Mouse (Mus musculus) ES-Bruce4 (cell line): ENCODE results near the gene Msantd3. TPM values are rescaled to one million over a fixed set of nuclear protein-coding genes. Genes with fewer than 3 reads are reported as not detected.

Experiments used
- H3K27ac ChIP-seq: 2 replicates; pipeline ENCODE4 v1.5.1; 2012; ENCODE audit warnings: low read length, inconsistent platforms; ENCODE audit not compliant: insufficient read depth
- H3K27me3 ChIP-seq: 2 replicates; pipeline ENCODE4 v1.6.1; 2012; ENCODE audit warnings: mild to moderate bottlenecking, low read length, inconsistent platforms; ENCODE audit not compliant: control insufficient read depth, poor library complexity, insufficient read depth, severe bottlenecking
- H3K36me3 ChIP-seq: 2 replicates; pipeline ENCODE4 v1.6.1; 2012; ENCODE audit warnings: inconsistent platforms, mild to moderate bottlenecking, low read length, moderate library complexity; ENCODE audit not compliant: control insufficient read depth, poor library complexity, insufficient read depth, severe bottlenecking
- H3K4me1 ChIP-seq: one replicate; pipeline ENCODE4 v1.8.1; 2011; ENCODE audit warnings: low read length; ENCODE audit not compliant: control insufficient read depth, insufficient read depth
- H3K4me3 ChIP-seq: 2 replicates; pipeline ENCODE4 v1.5.1; 2011; ENCODE audit warnings: low read depth, mild to moderate bottlenecking, low read length
- H3K9ac ChIP-seq: 2 replicates; pipeline ENCODE4 v1.6.1; 2012; ENCODE audit warnings: low read depth, mild to moderate bottlenecking, inconsistent platforms; ENCODE audit not compliant: poor library complexity, severe bottlenecking
- H3K9me3 ChIP-seq: replicated peaks from 2 replicates; pipeline ENCODE4 v1.6.1; 2012; ENCODE audit warnings: mild to moderate bottlenecking, low read length, inconsistent platforms; ENCODE audit not compliant: control insufficient read depth, poor library complexity, insufficient read depth, severe bottlenecking
- CTCF ChIP-seq: IDR thresholded peaks from one replicate; pipeline ENCODE4 v1.8.1; 2011; ENCODE audit warnings: low read depth, low read length
- EP300 ChIP-seq: IDR thresholded peaks from 2 replicates; pipeline ENCODE4 v1.6.1; 2011; ENCODE audit warnings: low read depth, low read length; ENCODE audit not compliant: insufficient read depth
- POLR2A ChIP-seq: IDR thresholded peaks from one replicate; pipeline ENCODE4 v1.8.1; 2011; ENCODE audit warnings: low read length; ENCODE audit not compliant: insufficient read depth
- polyA plus RNA-seq: library from polyadenylated mRNA; stranded (reverse); fragments of >200 nt; gene quantifications from 2 replicates; pipeline ENCODE4 v1.2.4, GENCODE M21; 2011; ENCODE audit warnings: low read depth; ENCODE audit not compliant: missing spikeins, insufficient read depth, insufficient read length

Msantd3 gene
- polyA plus RNA-seq, 1 experiment: 34.9 TPM

DNA sequence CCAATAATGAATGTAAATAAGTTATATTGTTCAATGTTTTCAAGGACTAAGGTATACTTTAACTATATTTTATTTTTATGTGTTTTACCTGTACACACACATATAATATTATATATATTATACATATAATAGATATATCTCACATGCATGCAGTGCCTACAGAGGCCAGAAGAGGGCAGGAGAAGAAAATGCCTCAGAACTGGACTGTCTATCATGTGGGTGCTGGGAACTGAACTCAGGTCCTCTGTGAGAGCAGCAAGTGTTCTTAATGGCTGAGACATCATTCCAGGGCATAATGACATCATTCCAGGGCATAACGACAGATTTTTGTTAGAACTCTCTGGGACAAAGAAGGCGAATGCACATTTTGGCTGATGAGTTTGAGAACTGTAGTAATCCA lies 47.8 kb downstream of the Msantd3 start:
- H3K27me3 ChIP-seq: no peaks in the 10 kb centered on the region
- H3K9me3 ChIP-seq: no peaks in the 10 kb centered on the region
- TF ChIP-seq EP300 (no peak), POLR2A (no peak), CTCF (no peak)
- H3K4me3 ChIP-seq: no peak overlapping the region
- H3K36me3 ChIP-seq: peaks cover 6% of the 10 kb centered on the region; the same call in 1 of the 2 replicates
- no peaks in the 10 kb centered on the region for H3K4me1 ChIP-seq
- no peak overlapping the region for H3K9ac ChIP-seq
- H3K27ac ChIP-seq: no peak overlapping the region

DNA sequence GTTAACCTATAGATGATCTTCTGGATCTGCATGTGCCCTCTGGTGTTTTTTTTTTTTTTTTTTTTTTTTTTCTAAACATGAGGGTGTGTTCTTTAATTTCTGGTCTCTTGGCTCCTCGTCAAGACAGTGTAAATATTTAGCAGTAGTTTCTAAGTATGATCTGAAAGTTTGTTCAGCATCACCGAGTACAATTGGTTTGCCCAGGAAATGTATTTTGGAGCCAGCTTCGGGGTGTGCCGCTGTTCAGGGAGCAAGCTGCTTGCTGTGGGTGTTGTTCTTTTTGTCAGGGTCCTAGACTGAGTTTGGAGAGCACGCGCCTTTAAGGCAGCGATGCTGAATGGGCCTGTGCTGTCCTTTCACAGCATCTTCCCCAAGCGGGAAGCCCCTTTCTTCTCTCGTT lies 48.8 kb downstream of the Msantd3 start:
- no peak overlapping the region for H3K27ac ChIP-seq
- no peaks in the 10 kb centered on the region for H3K9me3 ChIP-seq
- H3K4me1 ChIP-seq: no peaks in the 10 kb centered on the region
- H3K27me3 ChIP-seq: no peaks in the 10 kb centered on the region
- peaks cover 6% of the 10 kb centered on the region; the same call in 1 of the 2 replicates for H3K36me3 ChIP-seq
- TF ChIP-seq CTCF: no peak
- TF ChIP-seq POLR2A: no peak
- no peak for TF ChIP-seq EP300
- H3K9ac ChIP-seq: no peak overlapping the region
- H3K4me3 ChIP-seq: no peak overlapping the region

DNA sequence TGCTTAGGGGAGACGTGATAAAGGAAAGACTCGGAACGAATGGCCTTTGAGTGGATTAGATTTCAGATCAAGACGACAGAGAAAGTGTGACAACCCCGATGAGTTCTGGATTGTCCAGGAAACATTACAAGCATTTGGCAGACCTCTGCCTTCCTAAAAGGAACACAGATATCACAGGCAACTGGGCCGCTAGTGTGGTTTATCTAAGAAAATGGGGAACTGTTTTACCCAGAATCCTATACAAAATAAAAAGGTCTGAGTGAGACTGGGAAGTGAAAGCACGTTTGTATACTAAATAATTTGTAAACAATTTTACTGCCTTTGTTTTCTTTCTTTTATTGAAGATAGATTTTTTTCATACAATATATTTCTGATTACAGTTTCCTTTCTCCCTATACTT lies 51.1 kb downstream of the Msantd3 start:
- Histone ChIP-seq H3K4me3 (no peak overlapping the region), H3K4me1 (no peaks in the 10 kb centered on the region), H3K9ac (no peak overlapping the region), H3K27me3 (no peaks in the 10 kb centered on the region), H3K9me3 (no peaks in the 10 kb centered on the region), H3K27ac (no peak overlapping the region), H3K36me3 (peaks cover 6% of the 10 kb centered on the region; the same call in 1 of the 2 replicates)
- no peak for TF ChIP-seq EP300

DNA sequence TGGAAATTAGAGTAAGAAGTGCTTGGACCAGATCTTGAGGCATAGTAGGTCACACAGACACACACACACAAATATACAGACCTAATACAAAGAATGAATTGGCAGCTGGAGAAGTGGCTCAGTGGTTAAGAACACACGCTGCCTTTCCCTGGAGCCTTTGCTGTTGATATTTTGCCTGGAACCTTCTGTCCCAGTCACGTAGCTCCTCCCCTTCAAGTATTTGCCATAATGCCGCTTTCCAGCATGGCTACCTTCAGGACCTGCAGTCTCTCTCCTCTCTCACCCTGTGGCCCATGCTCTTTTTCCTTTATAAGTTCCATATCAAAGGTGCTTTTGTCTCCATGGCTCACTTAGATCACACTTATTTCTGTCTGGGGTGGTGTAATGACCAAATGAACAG lies 51.7 kb downstream of the Msantd3 start:
- H3K9ac ChIP-seq: no peak overlapping the region
- no peaks in the 10 kb centered on the region for H3K9me3 ChIP-seq
- H3K36me3 ChIP-seq: peaks cover 6% of the 10 kb centered on the region; the same call in 1 of the 2 replicates

DNA sequence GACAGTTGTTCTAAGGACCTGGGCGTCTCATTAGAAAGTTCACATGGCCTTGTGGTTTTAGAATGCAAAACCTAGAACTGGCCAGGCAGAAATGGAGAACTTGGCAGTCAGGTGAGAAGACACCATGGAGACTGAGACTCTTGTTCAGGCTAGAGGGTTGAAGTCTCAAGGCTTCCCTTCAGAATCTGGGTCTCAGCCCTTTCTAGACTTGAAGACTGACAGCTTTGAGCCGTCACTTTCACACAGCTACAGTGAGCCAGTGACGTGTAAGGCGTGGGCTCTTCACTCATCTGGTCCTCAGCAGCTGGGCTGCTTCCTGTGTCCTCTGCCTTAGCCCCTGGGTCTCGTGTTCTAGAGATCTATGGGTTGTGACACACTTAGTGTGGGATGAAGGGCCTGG lies 52.6 kb downstream of the Msantd3 start:
- H3K27me3 ChIP-seq: no peaks in the 10 kb centered on the region
- no peak overlapping the region for H3K27ac ChIP-seq
- no peak overlapping the region for H3K9ac ChIP-seq
- H3K9me3 ChIP-seq: no peaks in the 10 kb centered on the region
- H3K36me3 ChIP-seq: peaks cover 6% of the 10 kb centered on the region; the same call in 1 of the 2 replicates
- no peak overlapping the region for H3K4me3 ChIP-seq
- no peak for TF ChIP-seq POLR2A
- no peak for TF ChIP-seq CTCF
- TF ChIP-seq EP300: no peak
- peaks cover 1% of the 10 kb centered on the region for H3K4me1 ChIP-seq

More for the DNA sequence above, 51.7 kb downstream of the Msantd3 start:
- no peak overlapping the region for H3K4me3 ChIP-seq
- no peak for TF ChIP-seq EP300
- TF ChIP-seq POLR2A: no peak
- no peak for TF ChIP-seq CTCF
- no peak overlapping the region for H3K27ac ChIP-seq
- no peaks in the 10 kb centered on the region for H3K27me3 ChIP-seq
- H3K4me1 ChIP-seq: no peaks in the 10 kb centered on the region

DNA sequence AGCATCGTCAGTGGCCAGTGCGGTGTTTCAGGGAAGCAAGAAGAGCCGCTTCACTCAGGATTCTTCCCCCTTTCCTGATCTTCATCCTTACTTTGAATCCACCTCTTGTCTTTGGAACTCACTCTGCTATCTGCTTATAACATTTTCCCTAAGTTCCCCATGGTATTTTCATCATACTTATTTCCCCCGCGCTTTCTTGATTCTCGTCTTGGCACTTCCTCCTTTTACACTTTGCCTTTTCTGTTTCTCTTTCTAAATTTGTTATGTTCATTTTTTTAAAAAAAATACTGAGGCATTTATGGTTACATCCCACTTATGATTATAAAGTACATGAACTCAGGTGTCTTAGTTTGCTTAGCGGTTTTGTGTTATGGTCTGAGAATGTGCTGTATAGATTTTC lies 53.1 kb downstream of the Msantd3 start:
- H3K27ac ChIP-seq: no peak overlapping the region
- H3K36me3 ChIP-seq: peaks cover 4% of the 10 kb centered on the region; the same call in 1 of the 2 replicates
- no peak overlapping the region for H3K9ac ChIP-seq
- H3K4me1 ChIP-seq: peaks cover 2% of the 10 kb centered on the region
- TF ChIP-seq EP300 (no peak), POLR2A (no peak), CTCF (no peak)
- no peaks in the 10 kb centered on the region for H3K9me3 ChIP-seq
- H3K27me3 ChIP-seq: no peaks in the 10 kb centered on the region
- no peak overlapping the region for H3K4me3 ChIP-seq
